Mouse (Mus musculus) kidney, adult 2 months (tissue): Measurements from ENCODE around the gene Gm20716.

Experiments
- CTCF ChIP-seq: fragments of 200-500 bp; conservative IDR thresholded peaks from 2 replicates; pipeline ENCODE4 v1.5.1; 2011; ENCODE audit warnings: low read depth, mild to moderate bottlenecking, control low read depth, low read length, moderate library complexity, mixed read lengths; ENCODE audit not compliant: insufficient read depth, insufficient read length
- POLR2A ChIP-seq: fragments of 200-500 bp; IDR thresholded peaks from one replicate; pipeline ENCODE4 v1.6.1; 2011; ENCODE audit warnings: low read depth, low read length, control low read depth

DNA sequence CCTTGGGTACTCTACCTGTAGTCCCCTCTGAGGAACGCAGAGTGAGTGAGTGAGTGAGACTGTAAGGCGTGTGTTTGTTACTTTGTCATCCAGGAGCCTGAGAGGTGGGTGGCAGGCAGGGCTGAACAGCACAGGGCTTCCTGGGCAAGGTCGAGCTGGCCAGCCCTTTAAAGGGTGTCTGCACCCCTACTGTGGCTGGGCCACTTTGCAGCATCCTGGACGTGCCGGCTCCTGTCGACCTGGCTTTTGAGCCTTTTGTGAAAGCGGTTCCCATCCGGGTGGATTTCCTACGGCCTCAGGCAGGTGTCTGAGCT, 60.4 kb downstream of the Gm20716 start:
- TF ChIP-seq POLR2A (no peak), CTCF (no peak)
